Mouse (Mus musculus): ENCODE results near the gene Elovl1. TPM values are rescaled to one million over a fixed set of nuclear protein-coding genes. Genes with fewer than 3 reads are reported as not detected.
A peak's percentile ranks its signal among the peaks of the same experiment; 100 is the strongest.

Elovl1 gene
- polyA plus RNA-seq (2017; shearing (Covaris generic)) = 100 to 1,000 TPM; 114 to 166 (median 116) TPM

- ATAC-seq = peak; percentile 81
Measured at GRCm38 (mm10) chr4:118427768-118428451, at the start of gene Elovl1. TSS of gene Elovl1 (plus strand) at chr4:118428093.

- ATAC-seq = no peak
Measured at GRCm38 (mm10) chr4:118383271-118383670, 44.6 kb upstream of the Elovl1 start.

GRCm38 (mm10) chr4:118387316-118387715, 40.6 kb upstream of the Elovl1 start:
- no peak for ATAC-seq

GRCm38 (mm10) chr4:118390146-118390545, 37.7 kb upstream of the Elovl1 start:
- no peak for ATAC-seq

- no peak for ATAC-seq
Measured at GRCm38 (mm10) chr4:118394505-118394904, 33.4 kb upstream of the Elovl1 start.

- ATAC-seq = no peak
Measured at GRCm38 (mm10) chr4:118395289-118395688, 32.6 kb upstream of the Elovl1 start.

GRCm38 (mm10) chr4:118396433-118396832, 31.5 kb upstream of the Elovl1 start:
- ATAC-seq = no peak

- no peak for ATAC-seq
Measured at GRCm38 (mm10) chr4:118398400-118398799, 29.5 kb upstream of the Elovl1 start.

GRCm38 (mm10) chr4:118401421-118401820, 26.5 kb upstream of the Elovl1 start:
- no peak for ATAC-seq

- no peak for ATAC-seq
Measured at GRCm38 (mm10) chr4:118401918-118402317, 26.0 kb upstream of the Elovl1 start.

GRCm38 (mm10) chr4:118402701-118403100, 25.2 kb upstream of the Elovl1 start:
- ATAC-seq = no peak

- peak; percentile 99 for ATAC-seq
Measured at GRCm38 (mm10) chr4:118409142-118409900, 18.6 kb upstream of the Elovl1 start, which contains the start of the genes Szt2 and Med8. TSS of gene Szt2 (minus strand) at chr4:118409273. TSS of gene Med8 (plus strand) at chr4:118409337.

- no peak for ATAC-seq
Measured at GRCm38 (mm10) chr4:118410871-118411270, 17.0 kb upstream of the Elovl1 start.

GRCm38 (mm10) chr4:118413553-118413952, 14.3 kb upstream of the Elovl1 start:
- no peak for ATAC-seq

- no peak for ATAC-seq
Measured at GRCm38 (mm10) chr4:118415779-118416178, 12.1 kb upstream of the Elovl1 start.

GRCm38 (mm10) chr4:118416329-118416728, 11.6 kb upstream of the Elovl1 start:
- ATAC-seq = no peak

GRCm38 (mm10) chr4:118417112-118417797, 10.6 kb upstream of the Elovl1 start:
- ATAC-seq = no peak

- ATAC-seq = no peak
Measured at GRCm38 (mm10) chr4:118421384-118421783, 6.5 kb upstream of the Elovl1 start.

GRCm38 (mm10) chr4:118424541-118425160, 3.2 kb upstream of the Elovl1 start:
- no peak for ATAC-seq

- ATAC-seq = no peak
Measured at GRCm38 (mm10) chr4:118425374-118425773, 2.5 kb upstream of the Elovl1 start.

GRCm38 (mm10) chr4:118427415-118427767, 502 bp upstream of the Elovl1 start:
- peak; percentile 6 for ATAC-seq

- ATAC-seq = peak; percentile 16
Measured at GRCm38 (mm10) chr4:118428531-118429214, 780 bp downstream of the Elovl1 start.

All from inflammation-experienced regulatory T-cells, adult 6 months (primary cell).